Mouse (Mus musculus) MEL (cell line): ENCODE results near the gene Ankub1. TPM values are rescaled to one million over a fixed set of nuclear protein-coding genes. Genes with fewer than 3 reads are reported as not detected.

Experiments used
- DNase-seq: peaks from one replicate; pipeline ENCODE4 v3.0.0; 2011; ENCODE audit warnings: low read depth, low spot score
- H3K27ac ChIP-seq: 2 replicates; pipeline ENCODE4 v1.5.1; 2012; ENCODE audit warnings: low read depth, mild to moderate bottlenecking, control low read depth, low read length, moderate library complexity; ENCODE audit not compliant: control insufficient read depth
- H3K27me3 ChIP-seq, 2 experiments: fragments of 150-350 bp in 1 of 2; sonication (generic) in 1 of 2; 2 replicates each; pipeline ENCODE4 v1.6.1; 2012; ENCODE audit warnings: low read length in 2 of 2, mild to moderate bottlenecking in 2 of 2, improper control_type of control experiment in 1 of 2, moderate library complexity in 1 of 2; ENCODE audit not compliant: insufficient read depth in 2 of 2, control insufficient read depth in 1 of 2
- H3K36me3 ChIP-seq, 2 experiments: 2 replicates each; pipeline ENCODE4 v1.6.1; 2012 to 2014; ENCODE audit warnings: low read length in 2 of 2, improper control_type of control experiment in 1 of 2, inconsistent platforms in 1 of 2, mild to moderate bottlenecking in 1 of 2; ENCODE audit not compliant: insufficient read depth in 2 of 2, control insufficient read depth in 1 of 2
- H3K4me1 ChIP-seq, 2 experiments: fragments of 150-350 bp in 1 of 2; sonication (generic) in 1 of 2; 2 replicates each; pipeline ENCODE4 v1.6.1; 2012; ENCODE audit warnings: low read length in 2 of 2, improper control_type of control experiment in 1 of 2, mild to moderate bottlenecking in 1 of 2; ENCODE audit not compliant: insufficient read depth in 2 of 2, control insufficient read depth in 1 of 2
- H3K4me3 ChIP-seq, 2 experiments: fragments of 150-350 bp in 1 of 2; sonication (generic) in 1 of 2; 2 replicates each; pipeline ENCODE4 v1.5.1; 2012; ENCODE audit warnings: low read depth in 2 of 2, low read length in 2 of 2, mild to moderate bottlenecking in 2 of 2, moderate library complexity in 2 of 2, control low read depth in 1 of 2, improper control_type of control experiment in 1 of 2; ENCODE audit not compliant: control insufficient read depth in 1 of 2, insufficient read depth in 1 of 2
- H3K79me2 ChIP-seq: 2 replicates; pipeline ENCODE4 v1.6.1; 2012; ENCODE audit warnings: mild to moderate bottlenecking, low read length, moderate library complexity; ENCODE audit not compliant: control insufficient read depth, poor library complexity, insufficient read depth
- H3K9ac ChIP-seq: 2 replicates; pipeline ENCODE4 v1.6.1; 2012; ENCODE audit warnings: low read depth, mild to moderate bottlenecking, control low read depth, low read length, moderate library complexity; ENCODE audit not compliant: control insufficient read depth, poor library complexity, severe bottlenecking
- H3K9me3 ChIP-seq: fragments of 150-350 bp; sonication (generic); replicated peaks from 2 replicates; pipeline ENCODE4 v1.6.1; 2012; ENCODE audit warnings: mild to moderate bottlenecking, low read length, improper control_type of control experiment, moderate library complexity; ENCODE audit not compliant: insufficient read depth
- CHD2 ChIP-seq: IDR thresholded peaks from 2 replicates; pipeline ENCODE4 v1.6.1; 2011; ENCODE audit warnings: low read length, improper control_type of control experiment
- ELF1 ChIP-seq: IDR thresholded peaks from 2 replicates; pipeline ENCODE4 v1.6.1; 2014; ENCODE audit warnings: low read depth, mild to moderate bottlenecking, inconsistent platforms, low read length, improper control_type of control experiment, moderate library complexity
- EP300 ChIP-seq, 2 experiments: IDR thresholded peaks; 2 replicates each; pipeline ENCODE4 v1.6.1; 2011; ENCODE audit warnings: improper control_type of control experiment in 2 of 2, low read length in 2 of 2, low read depth in 1 of 2, mild to moderate bottlenecking in 1 of 2
- ETS1 ChIP-seq: IDR thresholded peaks from 2 replicates; pipeline ENCODE4 v1.6.1; 2012; ENCODE audit warnings: low read depth, mild to moderate bottlenecking, inconsistent platforms, low read length, improper control_type of control experiment, moderate library complexity
- HCFC1 ChIP-seq: IDR thresholded peaks from 2 replicates; pipeline ENCODE4 v1.6.1; 2012; ENCODE audit warnings: low read depth, mild to moderate bottlenecking, inconsistent platforms, low read length, improper control_type of control experiment, moderate library complexity
- JUND ChIP-seq: IDR thresholded peaks from 2 replicates; pipeline ENCODE4 v1.6.1; 2011; ENCODE audit warnings: low read depth, mild to moderate bottlenecking, improper control_type of control experiment, low read length
- KAT2A ChIP-seq: conservative IDR thresholded peaks from 2 replicates; pipeline ENCODE4 v1.6.1; 2012; ENCODE audit warnings: low read depth, low read length, improper control_type of control experiment, inconsistent platforms
- MAFK ChIP-seq: IDR thresholded peaks from 2 replicates; pipeline ENCODE4 v1.6.1; 2011; ENCODE audit warnings: low read depth, mild to moderate bottlenecking, low read length, improper control_type of control experiment, borderline replicate concordance
- MAZ ChIP-seq: IDR thresholded peaks from 2 replicates; pipeline ENCODE4 v1.6.1; 2012; ENCODE audit warnings: low read depth, mild to moderate bottlenecking, inconsistent platforms, low read length, improper control_type of control experiment
- NELFE ChIP-seq: IDR thresholded peaks from 2 replicates; pipeline ENCODE4 v1.6.1; 2011; ENCODE audit warnings: low read depth, low read length, improper control_type of control experiment
- POLR2A ChIP-seq, 2 experiments: IDR thresholded peaks; 2 replicates each; pipeline ENCODE4 v1.6.1; 2011 to 2012; ENCODE audit warnings: low read length in 2 of 2, mild to moderate bottlenecking in 2 of 2, control low read depth in 1 of 2, improper control_type of control experiment in 1 of 2, low read depth in 1 of 2, moderate library complexity in 1 of 2; ENCODE audit not compliant: control insufficient read depth in 1 of 2, insufficient read depth in 1 of 2, poor library complexity in 1 of 2
- POLR2AphosphoS2 ChIP-seq: IDR thresholded peaks from 2 replicates; pipeline ENCODE4 v1.6.1; 2011; ENCODE audit warnings: low read length, improper control_type of control experiment
- POLR2AphosphoS5 ChIP-seq: IDR thresholded peaks from 2 replicates; pipeline ENCODE4 v1.6.1; 2012; ENCODE audit warnings: low read depth, borderline replicate concordance, mild to moderate bottlenecking, inconsistent platforms, low read length, moderate library complexity, mixed read lengths
- SIN3A ChIP-seq: IDR thresholded peaks from 2 replicates; pipeline ENCODE4 v1.6.1; 2012; ENCODE audit warnings: low read length, improper control_type of control experiment, inconsistent platforms
- SMC3 ChIP-seq: IDR thresholded peaks from 2 replicates; pipeline ENCODE4 v1.6.1; 2011; ENCODE audit warnings: low read depth, low read length, improper control_type of control experiment
- TCF12 ChIP-seq: IDR thresholded peaks from 2 replicates; pipeline ENCODE4 v1.6.1; 2014; ENCODE audit warnings: low read depth, mild to moderate bottlenecking, inconsistent platforms, low read length, improper control_type of control experiment, moderate library complexity
- UBTF ChIP-seq: IDR thresholded peaks from 2 replicates; pipeline ENCODE4 v1.6.1; 2012; ENCODE audit warnings: low read depth, mild to moderate bottlenecking, inconsistent platforms, low read length, improper control_type of control experiment, moderate library complexity, borderline replicate concordance; ENCODE audit not compliant: insufficient read depth
- ZMIZ1 ChIP-seq: IDR thresholded peaks from 2 replicates; pipeline ENCODE4 v1.6.1; 2012; ENCODE audit warnings: low read depth, mild to moderate bottlenecking, inconsistent platforms, low read length, improper control_type of control experiment, moderate library complexity
- ZNF384 ChIP-seq: IDR thresholded peaks from 2 replicates; pipeline ENCODE4 v1.6.1; 2012; ENCODE audit warnings: low read depth, mild to moderate bottlenecking, inconsistent platforms, low read length, improper control_type of control experiment
- polyA plus RNA-seq, 2 experiments: library from polyadenylated mRNA; stranded (reverse) in 1 of 2; unstranded in 1 of 2; fragments of >175 nt in 1 of 2; fragments of >200 nt in 1 of 2; gene quantifications; 2 replicates each; pipeline versions ENCODE4 v1.2.1 to v1.2.4; 2012; ENCODE audit warnings: low replicate concordance in 2 of 2, low read depth in 1 of 2; ENCODE audit not compliant: insufficient read length in 2 of 2, insufficient read depth in 1 of 2, missing spikeins in 1 of 2
- total RNA-seq: library from RNA; depleted of rRNA; stranded (reverse); fragments of 300-350 nt; gene quantifications from 2 replicates; pipeline ENCODE4 v1.2.3, GENCODE M21; 2012

Ankub1 gene
- total and polyA plus RNA-seq, 3 experiments, result not detected

- H3K4me1 ChIP-seq, result peaks cover 0 to 4% of the 10 kb centered on the region in 2 experiments; a peak in 1 of 4 replicates
- no peaks in the 10 kb centered on the region for H3K27me3 ChIP-seq
- no peak overlapping the region for H3K27ac ChIP-seq
- H3K9ac ChIP-seq, result no peak overlapping the region
- H3K9me3 ChIP-seq, result no peaks in the 10 kb centered on the region
- DNase-seq, result peak; percentile 9
- H3K4me3 ChIP-seq, result no peak overlapping the region
- no peaks in the 10 kb centered on the region; a peak in 1 of 4 replicates for H3K36me3 ChIP-seq
- no peak for TF ChIP-seq POLR2AphosphoS2
- TF ChIP-seq HCFC1, result no peak
- no peak for TF ChIP-seq TCF12
- no peak for TF ChIP-seq ZNF384
- TF ChIP-seq MAFK, result no peak
- no peak for TF ChIP-seq ETS1
- no peak for TF ChIP-seq SIN3A
- no peak for TF ChIP-seq JUND
- TF ChIP-seq EP300 (IDR thresholded peaks at IDR 0.05; ENCODE audit: low read depth in 1 of 2, low read length in 2 of 2), result no peak
- TF ChIP-seq UBTF, result no peak
- no peak for TF ChIP-seq SMC3
- TF ChIP-seq ELF1, result no peak
- no peak for TF ChIP-seq KAT2A
- no peak for TF ChIP-seq POLR2AphosphoS5
- TF ChIP-seq NELFE, result no peak
- H3K79me2 ChIP-seq, result no peaks in the 10 kb centered on the region
Measured at GRCm38 (mm10) chr3:57696779-57697178, 4.2 kb upstream of the Ankub1 start.

GRCm38 (mm10) chr3:57696249-57696648 is 3.6 kb upstream of the Ankub1 start:
- H3K4me1 ChIP-seq, result peaks cover 0 to 4% of the 10 kb centered on the region in 2 experiments; a peak in 1 of 4 replicates
- TF ChIP-seq POLR2A (IDR thresholded peaks at IDR 0.05; ENCODE audit: control insufficient read depth in 1 of 2, insufficient read depth in 1 of 2, low read depth in 1 of 2, low read length in 2 of 2, poor library complexity in 1 of 2) (no peak), ZMIZ1 (no peak), MAZ (no peak), POLR2AphosphoS5 (no peak), CHD2 (no peak), SIN3A (no peak)
- H3K79me2 ChIP-seq, result no peaks in the 10 kb centered on the region
- H3K27me3 ChIP-seq, result no peaks in the 10 kb centered on the region
- peak; percentile 26 for DNase-seq
- H3K9me3 ChIP-seq, result no peaks in the 10 kb centered on the region
- no peak overlapping the region for H3K9ac ChIP-seq
- H3K36me3 ChIP-seq, result no peaks in the 10 kb centered on the region; a peak in 1 of 4 replicates
- no peak overlapping the region for H3K27ac ChIP-seq
- no peak overlapping the region for H3K4me3 ChIP-seq
